Mouse (Mus musculus) kidney, adult 2 months (tissue): ENCODE results near the gene Usp33.

ENCODE experiments used
- CTCF ChIP-seq: fragments of 200-500 bp; conservative IDR thresholded peaks from 2 replicates; pipeline ENCODE4 v1.5.1; 2011; ENCODE audit warnings: low read depth, mild to moderate bottlenecking, control low read depth, low read length, moderate library complexity, mixed read lengths; ENCODE audit not compliant: insufficient read depth, insufficient read length
- POLR2A ChIP-seq: fragments of 200-500 bp; IDR thresholded peaks from one replicate; pipeline ENCODE4 v1.6.1; 2011; ENCODE audit warnings: low read depth, low read length, control low read depth

DNA sequence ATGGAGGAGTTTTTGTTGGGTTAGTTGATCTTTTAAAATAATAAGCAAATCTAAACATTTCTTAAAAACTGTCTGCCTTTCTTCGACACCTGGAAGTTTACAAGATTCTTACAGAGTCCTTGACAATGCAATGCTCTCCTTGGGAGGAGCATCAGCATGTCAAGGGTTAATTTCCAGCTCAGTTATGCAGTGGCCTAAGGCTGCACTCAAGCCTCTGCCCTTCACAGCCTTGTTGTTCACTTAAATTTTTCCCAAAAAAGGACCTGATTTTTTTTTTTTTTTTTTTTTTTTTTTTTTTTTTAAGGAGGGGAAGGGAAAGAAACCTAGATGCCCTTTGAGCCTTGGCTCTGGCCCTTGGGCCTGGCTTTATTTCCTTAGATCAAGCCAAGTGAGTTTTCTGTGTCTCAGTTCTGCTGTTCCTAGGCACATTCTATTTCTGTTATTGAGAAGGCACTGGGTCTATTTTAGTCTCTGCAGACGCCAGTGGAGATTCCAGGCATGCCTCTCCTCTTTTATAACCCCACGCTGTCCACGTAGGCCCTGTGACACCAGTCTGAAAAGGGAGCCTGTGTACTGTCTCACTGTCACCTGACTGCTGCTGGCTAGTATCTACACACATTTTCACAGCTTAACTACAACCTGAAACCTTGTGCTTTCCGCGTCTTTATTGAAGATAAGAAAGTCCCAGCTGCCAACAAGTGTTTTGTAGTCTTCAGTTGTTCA, 42.0 kb upstream of the Usp33 start:
- TF ChIP-seq POLR2A (no peak), CTCF (no peak)
